Mouse (Mus musculus): ENCODE measurements around the gene Gm20683. TPM values are rescaled to one million over a fixed set of nuclear protein-coding genes. Genes with fewer than 3 reads are reported as not detected.

The Gm20683 gene
- polyA plus RNA-seq, 1 experiment from 2014 or later, result 1.3 TPM

DNA sequence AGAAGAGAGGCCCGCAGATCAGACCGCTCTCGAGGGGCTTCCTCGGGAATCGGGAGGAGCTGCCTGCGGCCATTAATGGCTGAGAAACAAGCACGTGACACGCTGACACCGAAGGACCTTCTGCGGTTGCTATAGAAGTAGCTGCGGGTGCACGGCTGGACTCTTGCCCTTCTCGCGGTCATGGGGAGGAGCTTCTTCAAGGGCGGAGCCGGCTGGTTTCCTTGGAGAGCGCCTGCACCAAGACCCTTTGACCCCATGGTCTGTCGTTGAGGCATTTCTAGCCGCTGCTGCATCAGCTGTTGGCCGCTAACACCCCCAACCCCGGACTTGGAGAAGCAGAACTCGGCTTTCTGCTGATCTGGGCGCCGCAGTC is 8.3 kb downstream of the Gm20683 start, which contains the start of gene Stub1:
Gene Stub1 (minus strand): TSS at position 114 of the 373 bp plus-strand sequence.
- no peaks in the 10 kb centered on the region for H3K9me3 ChIP-seq (ENCODE audit: control insufficient read depth, low read length)
- H3K4me2 ChIP-seq (replicated peaks; ENCODE audit: low read depth, low read length), result peak within 1 kb of the TSS; percentile 91
- H3K27me3 ChIP-seq (ENCODE audit: control insufficient read depth, insufficient read depth, low read length), result no peaks in the 10 kb centered on the region
- peak within 1 kb of the TSS; percentile 94 for H3K27ac ChIP-seq (ENCODE audit: low read depth, low read length)
- DNase-seq (ENCODE audit: low spot score) (peak; percentile 87), ATAC-seq (ENCODE audit: low FRiP score) (peak; percentile 75)
- peaks cover 46% of the 10 kb centered on the region for H3K4me1 ChIP-seq (replicated peaks; ENCODE audit: control insufficient read depth, insufficient read depth, low read length)
- peak within 1 kb of the TSS; percentile 83 for H3K4me3 ChIP-seq (ENCODE audit: low read depth, low read length)
- peaks cover 8% of the 10 kb centered on the region; the same call in 1 of the 2 replicates for H3K36me3 ChIP-seq (ENCODE audit: control insufficient read depth, insufficient read depth, low read length)
- under 1% methylated on average over 24 of the region's 24 CpGs for WGBS
- peak within 1 kb of the TSS; percentile 79 for H3K9ac ChIP-seq (ENCODE audit: low read depth, low read length)

DNA sequence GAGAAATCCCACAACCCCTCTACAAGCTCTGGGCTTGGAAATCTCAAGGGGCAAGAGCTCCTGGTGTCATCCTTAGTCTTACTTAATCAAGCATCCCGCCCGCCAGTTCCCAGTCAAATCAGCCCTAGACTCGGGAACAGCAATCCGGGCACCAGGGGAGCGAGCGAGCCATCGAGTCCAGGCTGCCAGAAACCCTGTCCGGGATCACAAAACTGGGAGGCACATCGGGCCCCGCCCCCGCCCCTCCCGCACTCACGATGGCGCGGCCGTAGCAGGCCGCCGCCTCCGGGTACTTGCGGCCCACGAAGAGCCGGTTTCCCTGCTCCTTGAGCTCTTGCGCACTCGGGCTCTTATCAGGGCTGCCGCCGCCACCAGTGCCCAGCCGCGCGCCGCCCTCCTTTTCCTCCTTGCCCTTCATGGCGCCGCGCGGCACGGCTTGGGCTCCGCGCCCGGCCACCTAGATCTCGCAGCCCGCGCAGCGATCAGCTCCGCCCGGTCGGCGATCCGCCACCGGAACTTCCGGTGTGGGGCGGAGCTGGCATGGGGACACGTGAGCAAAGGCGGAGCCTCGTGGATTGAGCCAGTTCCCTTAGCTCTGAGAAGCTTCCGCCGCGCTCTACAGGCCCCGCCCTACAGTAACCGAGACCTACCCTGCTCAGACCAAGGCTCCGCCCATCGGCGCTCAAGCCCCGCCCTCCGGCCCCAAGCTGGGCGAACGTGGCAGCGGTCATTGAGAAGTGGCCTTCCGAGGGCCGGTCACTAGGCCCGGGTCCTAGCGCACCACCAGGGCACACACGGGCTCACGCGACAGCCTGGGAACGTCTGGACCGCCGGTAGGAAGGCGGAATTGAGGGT is 8.9 kb downstream of the Gm20683 start:
- H3K4me1 ChIP-seq (replicated peaks; ENCODE audit: control insufficient read depth, insufficient read depth, low read length), result peaks cover 45% of the 10 kb centered on the region
- ATAC-seq (ENCODE audit: low FRiP score), result peak; percentile 90
- no peaks in the 10 kb centered on the region for H3K27me3 ChIP-seq (ENCODE audit: control insufficient read depth, insufficient read depth, low read length)
- 0% methylated on average over 71 of the region's 77 CpGs for WGBS
- peak overlapping the region; percentile 79 for H3K9ac ChIP-seq (ENCODE audit: low read depth, low read length)
- H3K36me3 ChIP-seq (ENCODE audit: control insufficient read depth, insufficient read depth, low read length), result peaks cover 8% of the 10 kb centered on the region; the same call in 1 of the 2 replicates
- no peaks in the 10 kb centered on the region for H3K9me3 ChIP-seq (ENCODE audit: control insufficient read depth, low read length)
- peak overlapping the region; percentile 83 for H3K4me3 ChIP-seq (ENCODE audit: low read depth, low read length)
- DNase-seq (ENCODE audit: low spot score), result peak; percentile 99
- peak overlapping the region; percentile 94 for H3K27ac ChIP-seq (ENCODE audit: low read depth, low read length)
- H3K4me2 ChIP-seq (replicated peaks; ENCODE audit: low read depth, low read length), result peak overlapping the region; percentile 91

DNA sequence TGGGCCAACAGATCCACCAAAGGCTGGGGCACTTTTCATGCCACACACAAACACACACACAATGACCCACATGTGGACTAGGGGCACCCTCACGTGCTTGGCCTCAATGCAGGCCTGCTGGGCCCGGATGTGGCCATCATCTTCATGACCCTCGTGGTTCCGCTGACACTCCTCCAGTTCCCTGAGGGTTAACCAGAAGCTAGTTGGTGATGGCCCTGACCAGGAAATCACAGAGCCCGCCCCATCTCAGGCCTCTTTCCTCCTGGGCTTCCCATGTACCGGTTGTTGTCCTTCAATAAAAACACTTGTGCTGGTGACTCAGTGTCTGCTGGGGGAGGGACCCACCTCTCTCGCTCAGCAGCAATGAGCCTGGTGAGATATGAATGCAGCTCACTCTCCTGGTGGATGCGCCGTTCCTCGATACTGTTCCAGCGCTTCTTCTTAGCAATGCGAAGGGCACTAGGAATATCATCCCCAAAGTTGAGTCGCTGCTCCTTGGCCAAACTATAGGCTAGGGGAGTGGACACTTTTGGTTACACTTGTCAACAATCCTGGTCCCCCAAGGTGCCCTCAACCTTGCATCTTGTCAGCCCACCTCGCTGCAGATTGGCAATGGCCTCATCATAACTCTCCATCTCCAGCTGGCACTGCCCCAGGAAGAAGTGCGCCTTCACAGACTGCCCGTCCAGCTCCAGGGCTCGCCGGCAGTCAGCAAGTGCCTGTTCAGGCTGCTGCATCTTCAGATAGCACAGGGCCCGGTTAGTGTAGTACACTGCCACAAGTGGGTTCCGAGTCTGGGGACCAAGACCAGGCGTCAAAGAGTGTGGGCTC is 9.9 kb downstream of the Gm20683 start:
- WGBS, result 64% methylated on average over 21 of the region's 21 CpGs
- Histone ChIP-seq H3K27ac (ENCODE audit: low read depth, low read length) (no peak overlapping the region; the same call in 1 of the 2 replicates), H3K4me3 (ENCODE audit: low read depth, low read length) (peak overlapping the region; percentile 83), H3K9ac (ENCODE audit: low read depth, low read length) (peak overlapping the region; percentile 79), H3K9me3 (ENCODE audit: control insufficient read depth, low read length) (no peaks in the 10 kb centered on the region), H3K4me2 (replicated peaks; ENCODE audit: low read depth, low read length) (peak overlapping the region; percentile 91), H3K36me3 (ENCODE audit: control insufficient read depth, insufficient read depth, low read length) (peaks cover 8% of the 10 kb centered on the region; the same call in 1 of the 2 replicates), H3K27me3 (ENCODE audit: control insufficient read depth, insufficient read depth, low read length) (no peaks in the 10 kb centered on the region), H3K4me1 (replicated peaks; ENCODE audit: control insufficient read depth, insufficient read depth, low read length) (peaks cover 38% of the 10 kb centered on the region)
- ATAC-seq (ENCODE audit: low FRiP score), result no peak
- peak; percentile 19 for DNase-seq (ENCODE audit: low spot score)

DNA sequence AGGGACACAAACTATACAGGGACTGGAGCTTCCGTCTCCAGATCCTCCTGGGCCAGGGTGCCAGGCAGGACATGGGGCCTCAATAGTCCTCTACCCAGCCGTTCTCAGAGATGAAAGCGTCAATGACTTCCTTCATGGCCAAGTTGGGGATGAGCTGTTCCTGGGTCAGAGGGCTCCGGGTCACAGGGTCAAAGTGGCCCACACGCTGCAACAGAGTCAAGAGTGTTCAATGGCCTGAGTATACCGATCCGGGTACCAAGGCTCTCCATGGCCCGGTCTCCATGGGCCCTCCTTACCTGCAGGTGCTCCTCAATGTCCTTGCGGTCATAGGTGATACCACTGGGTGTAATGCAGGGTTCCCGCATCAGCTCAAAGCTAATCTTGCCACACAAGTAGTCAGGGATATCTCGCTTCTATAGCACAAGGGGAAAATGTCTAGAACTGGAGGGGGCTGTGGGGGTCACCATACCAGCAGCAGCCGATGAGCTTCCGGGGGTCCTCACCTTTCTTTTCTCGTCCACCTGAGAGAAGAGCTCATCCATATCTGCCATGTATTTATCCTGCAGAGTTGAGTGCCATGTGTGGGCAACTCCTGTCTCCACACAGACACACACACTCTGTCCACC is 10.6 kb downstream of the Gm20683 start:
- DNase-seq (ENCODE audit: low spot score), result no peak
- H3K4me2 ChIP-seq (replicated peaks; ENCODE audit: low read depth, low read length), result 0 out of 2 replicates have a peak overlapping the region, but pooled peaks have one; percentile 91
- 89% methylated on average over 14 of the region's 14 CpGs for WGBS
- H3K9ac ChIP-seq (ENCODE audit: low read depth, low read length), result 0 out of 2 replicates have a peak overlapping the region, but pooled peaks have one; percentile 23
- no peak for ATAC-seq (ENCODE audit: low FRiP score)
- peaks cover 32% of the 10 kb centered on the region for H3K4me1 ChIP-seq (replicated peaks; ENCODE audit: control insufficient read depth, insufficient read depth, low read length)
- no peaks in the 10 kb centered on the region for H3K27me3 ChIP-seq (ENCODE audit: control insufficient read depth, insufficient read depth, low read length)
- no peaks in the 10 kb centered on the region for H3K9me3 ChIP-seq (ENCODE audit: control insufficient read depth, low read length)
- peaks cover 8% of the 10 kb centered on the region; the same call in 1 of the 2 replicates for H3K36me3 ChIP-seq (ENCODE audit: control insufficient read depth, insufficient read depth, low read length)
- H3K27ac ChIP-seq (ENCODE audit: low read depth, low read length), result no peak overlapping the region
- H3K4me3 ChIP-seq (ENCODE audit: low read depth, low read length), result 0 out of 2 replicates have a peak overlapping the region, but pooled peaks have one; percentile 6

DNA sequence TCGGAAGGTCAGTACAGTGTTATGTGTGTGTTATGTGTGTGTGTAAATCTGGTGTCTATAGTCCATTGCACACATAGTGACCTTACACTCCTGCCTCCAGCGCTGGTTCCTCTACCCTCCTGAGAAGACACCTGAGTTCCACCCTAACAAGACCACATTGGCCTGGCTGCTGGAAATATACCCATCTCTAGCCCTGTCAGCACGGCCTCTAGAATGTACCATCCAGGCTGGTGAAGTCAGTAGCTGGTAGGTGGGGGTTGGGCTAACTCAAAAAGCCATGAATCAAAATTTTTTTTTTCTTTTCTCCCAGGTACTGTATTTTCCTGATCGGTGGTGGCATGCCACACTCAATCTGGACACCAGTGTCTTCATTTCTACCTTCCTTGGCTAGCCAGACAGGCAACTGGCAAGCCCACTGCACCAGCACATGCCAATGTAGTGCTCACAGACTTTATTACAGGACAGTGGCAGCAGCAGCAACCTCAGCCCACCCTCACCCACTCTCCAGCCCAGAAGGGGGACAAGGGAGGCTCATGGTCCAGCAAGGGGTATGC is 11.3 kb downstream of the Gm20683 start:
- Histone ChIP-seq H3K9me3 (ENCODE audit: control insufficient read depth, low read length) (no peaks in the 10 kb centered on the region), H3K27ac (ENCODE audit: low read depth, low read length) (no peak overlapping the region), H3K27me3 (ENCODE audit: control insufficient read depth, insufficient read depth, low read length) (no peaks in the 10 kb centered on the region), H3K9ac (ENCODE audit: low read depth, low read length) (0 out of 2 replicates have a peak overlapping the region, but pooled peaks have one; percentile 23), H3K4me3 (ENCODE audit: low read depth, low read length) (peak overlapping the region; percentile 65; the same call in 1 of the 2 replicates), H3K4me1 (replicated peaks; ENCODE audit: control insufficient read depth, insufficient read depth, low read length) (peaks cover 30% of the 10 kb centered on the region), H3K4me2 (replicated peaks; ENCODE audit: low read depth, low read length) (peak overlapping the region; percentile 78), H3K36me3 (ENCODE audit: control insufficient read depth, insufficient read depth, low read length) (peaks cover 8% of the 10 kb centered on the region; the same call in 1 of the 2 replicates)
- 86% methylated on average over 4 of the region's 4 CpGs for WGBS
- no peak for ATAC-seq (ENCODE audit: low FRiP score)
- DNase-seq (ENCODE audit: low spot score), result no peak

DNA sequence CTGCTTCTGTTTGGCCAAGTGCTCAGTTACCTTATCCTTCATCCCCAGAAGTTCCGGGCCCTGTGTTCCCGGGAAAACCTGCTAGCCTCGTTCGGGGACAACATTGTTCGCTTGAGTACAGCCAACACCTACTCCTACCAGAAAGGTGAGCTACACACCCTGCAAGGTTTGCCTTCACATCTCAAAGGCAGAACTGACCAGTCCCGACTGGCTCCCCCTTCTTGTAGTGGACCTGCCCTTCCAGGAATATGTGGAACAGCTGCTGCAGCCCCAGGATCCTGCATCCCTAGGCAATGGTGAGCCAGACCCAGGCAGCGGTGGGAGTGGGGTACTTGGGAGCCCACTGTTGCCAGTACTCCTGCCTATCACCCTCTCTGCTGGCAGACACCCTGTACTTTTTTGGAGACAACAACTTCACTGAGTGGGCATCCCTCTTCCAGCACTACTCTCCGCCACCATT is 12.0 kb downstream of the Gm20683 start:
- no peaks in the 10 kb centered on the region for H3K27me3 ChIP-seq (ENCODE audit: control insufficient read depth, insufficient read depth, low read length)
- H3K9me3 ChIP-seq (ENCODE audit: control insufficient read depth, low read length), result no peaks in the 10 kb centered on the region
- peaks cover 4% of the 10 kb centered on the region; the same call in 1 of the 2 replicates for H3K36me3 ChIP-seq (ENCODE audit: control insufficient read depth, insufficient read depth, low read length)
- H3K4me2 ChIP-seq (replicated peaks; ENCODE audit: low read depth, low read length), result peak overlapping the region; percentile 78
- peak overlapping the region; percentile 76 for H3K27ac ChIP-seq (ENCODE audit: low read depth, low read length)
- peak overlapping the region; percentile 65 for H3K4me3 ChIP-seq (ENCODE audit: low read depth, low read length)
- H3K4me1 ChIP-seq (replicated peaks; ENCODE audit: control insufficient read depth, insufficient read depth, low read length), result peaks cover 29% of the 10 kb centered on the region
- ATAC-seq (ENCODE audit: low FRiP score) (no peak), DNase-seq (ENCODE audit: low spot score) (no peak)
- 45% methylated on average over 8 of the region's 8 CpGs for WGBS
- H3K9ac ChIP-seq (ENCODE audit: low read depth, low read length), result peak overlapping the region; percentile 88

DNA sequence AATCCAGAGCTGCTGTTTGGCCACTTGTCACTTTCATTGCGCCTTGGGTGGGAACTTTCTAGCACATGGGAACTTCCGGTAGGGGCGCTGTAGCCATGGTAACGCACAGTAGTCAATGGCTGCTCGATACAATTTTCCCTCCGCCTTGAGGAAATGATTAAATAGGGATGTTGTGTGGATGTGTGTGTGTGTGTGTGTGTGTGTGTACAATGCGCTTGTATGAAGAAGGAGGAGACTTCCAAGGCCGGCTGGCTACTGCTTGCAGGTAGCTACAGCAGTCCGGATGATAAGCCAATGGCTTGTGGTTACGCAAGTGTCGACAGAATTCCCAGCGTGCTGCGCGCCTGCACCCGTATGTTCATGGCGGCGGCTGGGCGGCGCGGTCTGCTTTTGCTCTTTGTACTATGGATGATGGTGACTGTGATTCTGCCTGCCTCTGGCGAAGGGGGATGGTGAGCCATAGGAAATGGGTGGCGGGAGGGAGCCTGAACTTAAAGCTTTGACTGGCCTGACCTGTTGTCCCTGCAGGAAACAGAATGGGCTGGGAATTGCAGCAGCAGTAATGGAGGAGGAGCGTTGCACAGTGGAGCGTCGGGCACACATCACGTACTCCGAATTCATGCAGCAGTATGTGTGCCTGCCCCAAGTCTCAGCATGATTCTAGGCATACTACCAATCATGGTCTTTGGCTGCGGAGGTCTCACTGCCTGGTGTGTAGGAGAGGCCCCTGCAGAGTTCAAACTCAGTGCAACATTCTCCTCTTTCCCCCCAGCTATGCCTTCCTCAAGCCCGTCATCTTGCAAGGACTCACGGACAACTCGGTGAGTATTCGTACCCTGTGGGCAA is 12.6 kb downstream of the Gm20683 start, which contains the start of gene Jmjd8:
Gene Jmjd8 (plus strand): TSS at position 156 of the 846 bp plus-strand sequence.
- WGBS, result 2% methylated on average over 32 of the region's 32 CpGs
- DNase-seq (ENCODE audit: low spot score) (peak; percentile 88), ATAC-seq (ENCODE audit: low FRiP score) (peak; percentile 32)
- peak within 1 kb of the TSS; percentile 65 for H3K4me3 ChIP-seq (ENCODE audit: low read depth, low read length)
- H3K27ac ChIP-seq (ENCODE audit: low read depth, low read length), result peak within 1 kb of the TSS; percentile 76
- H3K9me3 ChIP-seq (ENCODE audit: control insufficient read depth, low read length), result no peaks in the 10 kb centered on the region
- H3K4me2 ChIP-seq (replicated peaks; ENCODE audit: low read depth, low read length), result peak within 1 kb of the TSS; percentile 78
- H3K9ac ChIP-seq (ENCODE audit: low read depth, low read length), result peak within 1 kb of the TSS; percentile 88
- H3K4me1 ChIP-seq (replicated peaks; ENCODE audit: control insufficient read depth, insufficient read depth, low read length), result peaks cover 29% of the 10 kb centered on the region
- H3K27me3 ChIP-seq (ENCODE audit: control insufficient read depth, insufficient read depth, low read length), result no peaks in the 10 kb centered on the region
- peaks cover 4% of the 10 kb centered on the region; the same call in 1 of the 2 replicates for H3K36me3 ChIP-seq (ENCODE audit: control insufficient read depth, insufficient read depth, low read length)
